Mouse (Mus musculus) CD8-positive naive resting alpha-beta T cell, adult 2 months (primary cell): Measurements from ENCODE around the gene Samd10.

Experiments used
- DNase-seq, 2 experiments: peaks; one replicate each; pipeline ENCODE4 v3.0.0; 2022; ENCODE audit warnings: low read depth in 2 of 2, low spot score in 2 of 2

The Samd10 gene

DNA sequence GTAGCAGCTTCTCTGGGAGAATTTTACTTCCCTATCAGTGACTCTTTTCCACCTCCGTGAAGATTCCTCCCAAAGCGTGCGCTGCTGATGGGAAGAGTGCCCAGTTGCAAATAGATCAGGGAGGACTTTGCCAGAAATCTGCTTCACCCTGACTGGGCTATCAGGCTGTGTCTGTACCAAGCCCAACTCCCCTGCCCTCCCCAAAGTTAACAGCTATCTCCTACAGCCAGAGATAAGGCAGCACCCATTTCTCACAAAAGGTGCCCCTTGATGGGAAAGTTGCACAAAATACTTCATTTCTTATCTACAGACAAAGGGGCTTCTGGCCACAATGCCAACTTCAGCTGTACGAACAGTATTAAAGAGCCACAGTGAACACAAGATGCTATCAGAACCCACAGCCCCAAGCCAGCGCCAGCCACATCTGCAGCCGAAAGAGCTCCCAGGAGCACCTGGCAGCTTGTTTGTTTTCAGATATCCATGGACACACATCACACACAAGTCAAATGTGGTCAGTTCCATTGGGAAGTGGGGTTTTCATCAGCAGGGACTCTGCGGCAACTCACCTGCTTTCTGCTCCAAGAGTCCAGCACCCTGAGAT is 20.9 kb downstream of the Samd10 start:
- no peak for DNase-seq

DNA sequence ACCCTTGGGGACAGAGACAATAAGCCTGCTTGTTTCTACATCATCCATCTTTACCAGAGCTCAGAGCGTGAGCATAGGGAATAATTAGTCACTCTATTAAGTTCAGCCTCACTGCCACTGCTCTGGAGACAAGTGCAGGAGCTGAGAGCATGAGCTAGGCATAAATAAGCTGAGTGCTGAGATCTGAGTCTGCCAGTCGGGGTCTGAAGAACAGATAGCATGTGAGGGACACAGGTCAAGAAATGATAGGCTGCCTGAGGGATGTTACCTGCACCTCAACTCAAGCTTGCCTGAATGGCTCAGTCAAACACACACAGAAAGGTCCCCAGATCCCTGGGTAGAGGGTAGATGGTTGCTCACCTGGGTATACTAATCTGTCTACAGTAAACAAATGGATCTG is 21.9 kb downstream of the Samd10 start:
- no peak for DNase-seq

DNA sequence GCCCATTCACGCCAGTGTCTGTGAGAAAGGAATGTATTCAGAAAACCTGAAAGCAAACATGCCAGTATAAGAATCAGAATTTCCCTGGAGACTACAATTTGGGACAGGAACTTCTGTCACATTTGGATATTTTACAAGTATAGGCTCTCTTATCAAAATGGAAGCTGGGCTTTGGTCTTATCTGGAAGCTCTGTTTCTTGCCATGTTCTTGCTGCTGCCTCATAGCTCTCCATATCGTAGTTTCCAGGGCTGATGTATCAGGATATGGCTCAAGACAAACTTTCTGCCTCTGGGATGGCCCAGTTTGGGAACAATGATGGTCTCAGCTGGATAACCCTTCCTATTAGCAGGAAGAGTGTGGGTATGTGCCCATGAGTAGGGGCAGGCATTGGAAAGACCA is 22.4 kb downstream of the Samd10 start:
- DNase-seq = no peak

DNA sequence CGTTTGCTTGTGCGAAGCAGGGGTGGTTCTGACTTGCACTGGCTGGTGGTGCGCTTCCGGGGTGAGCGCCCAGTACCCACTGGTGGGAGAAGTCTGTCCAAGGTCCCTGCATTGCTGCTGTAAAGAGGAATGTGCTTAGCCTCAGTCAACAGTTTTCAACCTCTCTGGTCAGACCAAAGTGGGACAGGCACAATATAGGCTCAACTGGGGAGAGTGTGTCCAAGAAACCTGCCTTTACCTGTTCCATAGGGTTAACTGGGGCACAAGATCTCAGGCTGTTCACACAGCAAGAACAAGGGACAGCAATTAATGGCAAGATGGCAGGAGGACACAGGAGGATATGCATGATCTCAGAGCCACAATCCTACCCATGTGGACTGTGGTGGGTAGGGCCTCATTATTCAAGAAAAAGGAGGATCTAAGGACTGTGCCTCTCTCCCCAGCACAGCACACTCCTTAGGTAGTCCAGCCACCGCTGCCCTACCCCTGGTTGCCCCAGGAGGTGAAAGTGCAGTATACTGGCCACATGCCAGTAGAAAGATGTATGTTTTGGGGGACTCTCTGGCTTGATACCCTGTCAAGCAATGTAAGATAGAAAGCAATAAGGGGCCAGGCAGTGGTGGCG is 24.0 kb downstream of the Samd10 start:
- DNase-seq = no peak

DNA sequence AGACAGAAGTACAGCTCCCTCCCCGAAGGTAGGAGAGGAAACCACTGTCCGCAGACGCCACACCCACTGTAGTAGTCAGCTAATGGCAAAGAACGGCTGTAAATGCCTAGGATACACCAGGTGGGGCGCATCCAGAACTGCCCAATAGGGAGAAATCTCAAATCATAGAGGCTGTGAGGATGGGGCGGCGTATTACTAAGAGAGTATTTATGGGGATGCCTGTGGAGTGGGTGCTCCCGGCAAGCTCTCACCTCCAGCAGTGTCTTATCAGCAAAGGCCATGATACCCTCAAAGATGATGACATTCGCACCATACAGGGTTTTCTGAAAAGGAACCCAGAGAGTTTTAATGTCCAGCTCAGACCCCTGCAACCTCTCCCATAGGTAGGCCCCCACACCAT is 25.1 kb downstream of the Samd10 start:
- DNase-seq = no peak

DNA sequence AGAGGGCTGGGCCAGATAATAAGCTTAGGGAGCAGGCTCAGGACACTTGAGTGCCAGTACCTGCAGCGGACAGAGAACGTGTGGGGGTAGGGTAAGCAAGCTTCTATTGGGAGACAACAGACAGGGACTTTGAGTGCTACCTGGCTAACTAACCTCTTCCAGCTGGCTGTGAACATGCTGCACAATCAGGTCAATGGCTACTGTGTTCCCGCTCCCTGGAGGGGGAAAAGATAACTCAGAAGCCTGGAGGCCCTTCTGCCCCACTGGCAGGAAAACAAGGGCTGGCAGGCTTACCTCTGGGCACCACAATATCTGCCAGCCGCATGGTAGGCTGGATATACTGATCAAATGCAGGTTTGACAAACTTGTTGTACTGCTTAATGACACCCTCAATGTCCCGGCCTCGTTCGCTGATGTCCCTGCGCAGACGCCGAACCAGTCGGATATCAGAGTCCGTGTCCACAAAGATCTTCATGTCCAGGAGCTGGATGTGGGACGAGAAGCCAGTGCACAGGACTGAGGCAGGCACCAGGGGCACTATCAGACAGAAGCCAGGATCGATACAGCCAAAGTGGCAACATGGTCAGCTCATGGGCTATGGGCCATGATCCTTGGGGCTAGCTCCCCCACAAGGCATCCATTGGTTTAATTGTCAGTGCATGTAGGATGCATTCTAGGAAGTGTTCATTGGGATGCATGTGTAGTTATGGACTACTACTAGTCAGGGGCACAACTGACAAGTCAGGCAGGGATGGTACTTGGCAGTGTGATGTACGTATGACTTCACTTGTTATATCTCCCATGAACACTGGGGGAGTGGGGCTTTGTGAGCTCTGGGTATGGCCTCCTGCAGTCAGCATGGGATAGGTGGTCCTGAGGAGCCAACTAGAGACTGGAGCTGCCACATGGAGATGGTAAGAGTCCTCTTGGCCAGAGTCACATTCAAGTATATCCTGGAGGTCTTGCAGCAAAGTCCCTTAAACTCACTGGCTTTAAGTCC is 25.8 kb downstream of the Samd10 start:
- DNase-seq = no peak

DNA sequence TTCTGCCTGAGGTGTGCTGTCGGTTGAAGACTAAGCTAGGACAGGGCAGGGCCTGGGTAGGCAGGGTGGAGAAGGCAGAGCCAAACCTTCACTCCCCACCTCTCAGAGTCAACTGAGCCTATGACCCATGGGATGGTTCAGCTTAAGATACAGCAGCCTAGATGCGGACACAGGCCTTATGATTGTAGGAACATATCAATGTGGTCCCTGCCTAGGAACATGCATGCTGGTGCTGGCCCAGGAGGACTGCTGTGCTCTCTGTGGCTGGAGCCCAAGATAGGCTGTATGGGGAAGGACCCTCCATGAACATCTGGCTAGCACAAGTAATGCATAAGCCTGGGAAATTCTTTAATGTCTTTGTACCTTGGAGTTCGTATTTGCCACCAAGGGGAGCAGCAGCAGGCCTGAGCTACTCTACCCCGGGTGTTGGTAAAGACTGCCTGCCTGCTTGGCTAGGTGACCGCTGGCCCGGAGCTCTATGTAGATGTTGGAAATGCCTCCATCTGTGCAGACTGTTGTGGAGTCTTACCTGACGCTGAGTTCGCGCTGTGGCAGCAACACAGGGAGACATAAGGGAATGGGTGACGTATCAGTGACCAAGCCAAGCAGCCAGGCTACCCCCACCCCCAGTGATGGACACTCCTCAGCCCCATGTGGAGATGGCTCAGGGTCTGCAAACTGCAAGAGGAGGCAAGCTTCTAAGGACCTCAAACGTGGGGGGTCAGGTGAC is 26.9 kb downstream of the Samd10 start:
- DNase-seq = no peak

DNA sequence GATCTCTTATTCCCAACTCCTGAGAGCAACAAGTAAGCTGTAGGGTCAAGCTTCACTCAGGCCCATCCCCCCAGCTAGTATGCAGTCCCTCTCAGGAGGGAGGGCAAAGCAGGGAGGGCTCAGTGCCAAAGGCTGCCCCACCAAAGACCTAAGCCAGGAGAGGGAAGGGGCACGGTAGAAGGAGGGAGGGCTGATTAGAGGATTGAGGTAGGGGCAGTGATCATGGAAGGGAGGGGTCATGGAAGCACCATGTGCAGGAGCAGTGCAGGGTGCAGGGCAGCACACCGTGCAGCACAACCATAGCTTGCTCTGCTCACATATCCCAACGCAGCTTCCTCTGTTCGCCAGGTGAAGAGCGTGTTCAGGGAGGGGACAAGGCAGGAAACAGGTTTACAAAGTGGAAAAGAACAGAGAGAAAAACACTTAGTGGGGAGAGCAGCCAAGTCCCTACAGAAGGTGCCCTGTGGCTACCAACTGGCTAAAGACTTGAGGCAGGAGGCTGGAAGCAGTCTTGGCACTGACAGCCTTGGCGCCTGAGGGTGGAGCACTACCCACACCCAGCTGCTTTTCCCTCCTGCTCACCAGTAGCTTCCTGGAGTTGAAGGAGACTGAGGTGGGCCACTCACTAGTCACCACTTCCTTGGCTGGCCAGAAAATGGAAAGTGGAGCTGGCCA is 28.0 kb downstream of the Samd10 start:
- DNase-seq = no peak

DNA sequence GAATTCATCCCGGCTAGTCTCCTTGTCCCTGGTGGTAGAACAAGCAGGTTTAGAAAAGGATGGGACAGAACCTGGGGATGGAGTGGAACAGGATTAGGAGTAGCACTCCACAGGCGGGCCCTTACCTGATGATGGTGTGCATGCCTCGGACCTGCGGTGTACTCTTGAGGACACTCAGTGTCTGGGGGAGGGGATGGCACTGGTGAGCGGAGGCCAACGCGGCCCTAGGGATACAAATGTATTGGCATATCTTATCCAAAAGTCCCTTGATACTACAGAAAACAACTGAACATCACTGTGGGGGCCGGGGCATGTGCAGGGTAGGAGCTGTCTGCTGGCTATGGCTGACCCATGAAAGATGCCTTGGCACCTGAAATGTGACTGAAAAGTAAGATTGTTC is 28.6 kb downstream of the Samd10 start:
- DNase-seq = no peak

DNA sequence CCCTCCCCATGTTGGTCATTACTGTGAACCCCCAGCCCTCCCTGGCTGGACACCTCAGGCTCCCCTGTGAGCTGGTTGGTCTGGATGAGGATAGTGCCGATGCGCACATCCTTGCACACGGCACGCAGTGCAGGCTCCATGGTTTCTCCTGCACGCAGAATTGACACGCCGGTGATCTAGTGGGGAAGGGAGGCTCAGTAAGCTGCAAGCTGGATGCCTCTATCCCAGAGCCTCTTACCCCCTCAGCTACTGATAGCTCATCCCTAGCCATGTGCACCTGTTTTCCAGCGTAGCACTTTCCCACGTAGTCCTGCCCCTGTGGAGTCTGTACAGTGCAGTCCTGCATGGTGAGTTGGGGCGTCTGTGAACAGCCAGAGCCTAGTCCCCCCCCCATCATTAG is 29.2 kb downstream of the Samd10 start:
- no peak for DNase-seq

DNA sequence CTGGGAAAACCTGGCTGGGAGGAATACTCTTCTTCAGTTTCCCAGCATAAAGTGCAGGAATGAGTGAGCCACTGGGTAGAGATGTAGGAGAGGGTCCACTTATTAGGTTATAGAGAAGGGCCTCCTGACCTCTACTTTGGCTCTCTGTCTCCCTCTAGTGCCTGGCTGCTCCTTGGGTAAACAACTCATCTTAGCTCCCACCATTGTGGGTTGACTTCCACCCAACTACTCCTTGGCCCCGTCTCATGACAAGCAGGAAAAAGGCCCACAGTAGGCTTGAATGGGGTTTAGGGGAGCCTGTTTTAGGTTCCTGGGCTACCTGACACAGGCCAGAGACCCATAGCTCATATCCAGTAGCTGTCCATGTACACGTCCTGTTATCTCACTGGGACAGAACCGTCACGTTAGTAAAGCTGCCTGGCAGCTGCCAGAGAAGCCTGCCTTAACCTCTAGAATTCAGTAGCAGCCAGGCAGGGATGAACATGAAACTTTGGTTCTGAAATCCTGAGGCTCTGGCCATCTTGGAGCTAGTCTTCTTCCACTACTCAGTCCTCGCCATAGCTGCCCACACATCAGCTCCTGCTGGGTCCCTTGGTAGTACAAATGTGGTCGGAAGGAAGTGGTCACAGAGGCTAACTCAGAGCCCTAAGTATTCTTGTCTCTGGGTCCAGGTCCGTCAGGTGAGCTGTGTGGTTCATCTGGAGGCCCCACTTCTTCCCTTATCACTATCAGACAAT is 30.6 kb downstream of the Samd10 start:
- peak; percentile 26 to 53 for DNase-seq

DNA sequence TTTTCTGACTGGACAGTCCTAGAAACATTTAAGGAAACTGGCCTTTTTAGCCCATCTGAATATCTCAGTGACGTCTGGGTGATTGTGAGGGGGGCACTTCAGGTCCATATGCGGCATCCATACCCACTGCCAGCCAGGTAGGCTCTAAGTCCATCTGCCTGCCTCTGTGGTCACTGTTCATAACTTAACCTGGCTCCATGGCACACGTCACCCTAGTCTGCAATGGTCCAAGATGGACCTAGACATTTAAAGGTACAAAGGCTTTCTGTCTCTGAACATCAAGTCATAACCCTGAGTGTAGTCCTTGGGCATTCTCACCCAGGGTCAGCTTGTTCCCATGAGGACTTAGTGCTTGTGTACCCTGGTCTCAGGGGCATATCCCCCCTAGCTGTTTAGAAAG is 31.7 kb downstream of the Samd10 start:
- no peak for DNase-seq

DNA sequence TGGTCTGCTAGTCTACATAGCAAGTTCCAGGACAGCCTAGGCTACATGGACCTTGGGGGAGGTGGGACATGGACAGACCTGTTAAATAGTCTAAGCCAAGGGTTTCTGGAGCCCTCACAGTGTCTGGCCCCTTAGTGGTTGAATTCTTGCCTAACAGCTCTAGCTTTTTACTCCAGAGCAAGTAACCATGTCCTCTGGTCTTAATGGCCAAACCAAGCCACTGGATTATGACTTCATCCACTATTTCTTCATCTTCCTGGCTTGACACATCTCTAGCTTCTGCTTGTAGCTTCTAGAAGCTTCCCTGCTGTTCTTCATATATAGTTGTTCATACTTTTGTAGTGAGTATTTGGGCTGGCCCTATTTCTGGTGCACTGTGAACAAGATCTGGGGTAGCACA is 45.2 kb downstream of the Samd10 start:
- no peak for DNase-seq

DNA sequence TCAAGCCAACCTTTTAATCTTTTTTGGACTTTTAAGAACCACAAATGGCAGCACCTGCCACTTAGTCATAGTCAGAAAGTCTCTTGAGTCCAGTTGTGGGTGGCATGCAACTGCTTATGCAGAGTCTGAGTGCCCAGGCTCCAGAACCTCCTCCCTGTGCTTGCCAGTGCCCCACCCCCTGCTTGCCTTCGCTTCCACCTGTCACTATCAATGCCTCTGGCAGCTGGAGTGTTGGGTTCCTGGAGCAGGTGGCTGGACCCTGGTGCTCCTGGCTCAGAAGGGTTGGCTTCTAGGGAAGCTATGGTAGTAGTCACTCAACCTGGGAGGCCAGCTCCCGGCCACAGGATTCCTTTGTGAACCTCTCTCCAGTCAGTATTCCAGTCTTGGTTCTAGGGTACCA is 48.8 kb downstream of the Samd10 start:
- DNase-seq = no peak

DNA sequence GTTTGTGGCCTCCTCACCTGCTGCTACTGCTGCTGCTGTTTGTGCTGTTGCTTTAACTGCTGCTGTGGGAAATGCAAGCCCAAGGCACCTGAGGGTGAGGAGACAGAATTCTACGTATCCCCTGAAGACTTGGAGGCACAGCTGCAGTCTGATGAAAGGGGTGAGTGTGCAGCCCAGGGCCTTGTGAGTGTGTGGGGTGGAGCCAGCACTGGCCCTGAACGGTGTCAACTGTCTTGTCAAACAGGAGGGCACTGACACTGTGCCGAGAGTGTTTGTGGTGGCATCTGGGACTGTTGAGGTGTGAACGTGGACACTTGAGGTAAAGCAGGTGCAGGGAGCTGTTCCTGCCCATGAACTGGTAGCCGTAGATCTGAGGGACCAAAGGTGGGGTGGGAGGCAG is 50.3 kb downstream of the Samd10 start:
- DNase-seq = no peak

DNA sequence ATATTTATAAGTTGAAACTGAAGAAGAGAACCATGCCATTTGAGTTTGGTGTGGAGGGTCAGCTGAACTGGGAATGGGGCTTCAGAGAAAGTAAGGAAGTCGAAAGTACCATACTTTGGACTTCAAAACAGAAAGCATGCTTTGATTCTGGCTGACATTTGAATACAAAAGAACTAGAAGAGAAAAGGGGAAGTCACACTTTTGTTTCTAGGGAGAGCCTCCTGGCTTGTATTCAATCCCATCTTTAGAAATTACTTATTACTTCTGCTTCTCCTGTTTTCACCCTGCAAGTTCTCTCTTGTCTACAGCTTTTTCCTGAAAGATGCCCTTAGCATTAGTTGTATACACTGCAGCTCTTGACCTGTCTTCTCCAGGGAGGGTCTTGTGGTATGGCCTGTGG is 50.8 kb downstream of the Samd10 start:
- DNase-seq = no peak

DNA sequence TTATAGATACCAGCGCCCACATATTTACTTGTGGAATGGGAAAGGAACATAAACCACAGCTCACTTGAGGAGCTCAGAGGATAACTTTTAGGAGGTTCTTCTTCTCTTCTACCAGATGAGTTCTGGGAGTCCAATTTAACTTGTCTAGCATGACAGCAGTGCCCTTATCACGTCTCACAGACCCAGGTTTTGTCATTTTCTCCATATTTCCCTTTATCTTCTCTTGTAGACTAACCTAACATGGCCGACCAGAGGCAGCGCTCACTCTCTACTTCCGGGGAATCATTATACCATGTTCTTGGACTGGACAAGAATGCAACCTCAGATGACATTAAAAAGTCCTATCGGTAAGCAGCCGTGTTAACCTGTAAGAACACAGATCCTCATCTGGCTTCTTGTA is 52.9 kb downstream of the Samd10 start:
- DNase-seq = no peak
